Mouse (Mus musculus): ENCODE data around the gene Gabrb3. TPM values are rescaled to one million over a fixed set of nuclear protein-coding genes. Genes with fewer than 3 reads are reported as not detected.
A peak's percentile ranks its signal among the peaks of the same experiment; 100 is the strongest.

The Gabrb3 gene
- 29.5 and 54.0 TPM in 2 replicates for polyA plus RNA-seq (2012; rRNA removed)

- no peak for TF ChIP-seq CTCF (IDR thresholded peaks at IDR 0.05; ENCODE audit: borderline replicate concordance, extremely low read depth, insufficient read depth, insufficient read length)
- TF ChIP-seq POLR2A (IDR thresholded peaks at IDR 0.05; ENCODE audit: borderline replicate concordance, extremely low read depth, insufficient read depth, insufficient read length, poor library complexity, severe bottlenecking), result no peak
- no peak for DNase-seq (ENCODE audit: low read depth)
These were observed at the start of gene Gabrb3 for GRCm38 (mm10) chr7:57419392-57419791. Gabrb3 (plus strand) TSS chr7:57419692.

- TF ChIP-seq CTCF (IDR thresholded peaks at IDR 0.05; ENCODE audit: borderline replicate concordance, extremely low read depth, insufficient read depth, insufficient read length) (peak; percentile 69; the same call in 1 of the 2 replicates), POLR2A (IDR thresholded peaks at IDR 0.05; ENCODE audit: borderline replicate concordance, extremely low read depth, insufficient read depth, insufficient read length, poor library complexity, severe bottlenecking) (no peak)
- DNase-seq (ENCODE audit: low read depth), result peak; percentile 88
These were observed 35.4 kb upstream of the Gabrb3 start for GRCm38 (mm10) chr7:57384112-57384511.

GRCm38 (mm10) chr7:57386517-57387340 is 32.8 kb upstream of the Gabrb3 start, which contains the start of gene Gabrg3:
Gabrg3 (minus strand) TSS chr7:57387188.
- no peak for TF ChIP-seq POLR2A (IDR thresholded peaks at IDR 0.05; ENCODE audit: borderline replicate concordance, extremely low read depth, insufficient read depth, insufficient read length, poor library complexity, severe bottlenecking)
- TF ChIP-seq CTCF (IDR thresholded peaks at IDR 0.05; ENCODE audit: borderline replicate concordance, extremely low read depth, insufficient read depth, insufficient read length), result no peak
- peak; percentile 86 for DNase-seq (ENCODE audit: low read depth)

- DNase-seq (ENCODE audit: low read depth), result no peak
- TF ChIP-seq CTCF (IDR thresholded peaks at IDR 0.05; ENCODE audit: borderline replicate concordance, extremely low read depth, insufficient read depth, insufficient read length) (peak; percentile 29; the same call in 1 of the 2 replicates), POLR2A (IDR thresholded peaks at IDR 0.05; ENCODE audit: borderline replicate concordance, extremely low read depth, insufficient read depth, insufficient read length, poor library complexity, severe bottlenecking) (no peak)
These were observed 32.2 kb upstream of the Gabrb3 start for GRCm38 (mm10) chr7:57387341-57387654.

GRCm38 (mm10) chr7:57390046-57390445 is 29.4 kb upstream of the Gabrb3 start:
- peak; percentile 29 for DNase-seq (ENCODE audit: low read depth)
- no peak for TF ChIP-seq POLR2A (IDR thresholded peaks at IDR 0.05; ENCODE audit: borderline replicate concordance, extremely low read depth, insufficient read depth, insufficient read length, poor library complexity, severe bottlenecking)
- no peak for TF ChIP-seq CTCF (IDR thresholded peaks at IDR 0.05; ENCODE audit: borderline replicate concordance, extremely low read depth, insufficient read depth, insufficient read length)

GRCm38 (mm10) chr7:57393551-57393950 is 25.9 kb upstream of the Gabrb3 start:
- no peak for DNase-seq (ENCODE audit: low read depth)
- TF ChIP-seq CTCF (IDR thresholded peaks at IDR 0.05; ENCODE audit: borderline replicate concordance, extremely low read depth, insufficient read depth, insufficient read length), result no peak
- no peak for TF ChIP-seq POLR2A (IDR thresholded peaks at IDR 0.05; ENCODE audit: borderline replicate concordance, extremely low read depth, insufficient read depth, insufficient read length, poor library complexity, severe bottlenecking)

GRCm38 (mm10) chr7:57411163-57411562 is 8.3 kb upstream of the Gabrb3 start:
- no peak for TF ChIP-seq CTCF (IDR thresholded peaks at IDR 0.05; ENCODE audit: borderline replicate concordance, extremely low read depth, insufficient read depth, insufficient read length)
- TF ChIP-seq POLR2A (IDR thresholded peaks at IDR 0.05; ENCODE audit: borderline replicate concordance, extremely low read depth, insufficient read depth, insufficient read length, poor library complexity, severe bottlenecking), result no peak

GRCm38 (mm10) chr7:57412896-57413295 is 6.6 kb upstream of the Gabrb3 start:
- TF ChIP-seq CTCF (IDR thresholded peaks at IDR 0.05; ENCODE audit: borderline replicate concordance, extremely low read depth, insufficient read depth, insufficient read length) (no peak), POLR2A (IDR thresholded peaks at IDR 0.05; ENCODE audit: borderline replicate concordance, extremely low read depth, insufficient read depth, insufficient read length, poor library complexity, severe bottlenecking) (no peak)
- peak; percentile 7 for DNase-seq (ENCODE audit: low read depth)

More at GRCm38 (mm10) chr7:57411163-57411562, 8.3 kb upstream of the Gabrb3 start:
- DNase-seq (ENCODE audit: low read depth), result no peak

- TF ChIP-seq CTCF (IDR thresholded peaks at IDR 0.05; ENCODE audit: borderline replicate concordance, extremely low read depth, insufficient read depth, insufficient read length) (no peak), POLR2A (IDR thresholded peaks at IDR 0.05; ENCODE audit: borderline replicate concordance, extremely low read depth, insufficient read depth, insufficient read length, poor library complexity, severe bottlenecking) (no peak)
- DNase-seq (ENCODE audit: low read depth), result no peak
These were observed 1.6 kb downstream of the Gabrb3 start for GRCm38 (mm10) chr7:57421044-57421443.

GRCm38 (mm10) chr7:57422675-57423074 is 3.2 kb downstream of the Gabrb3 start:
- TF ChIP-seq CTCF (IDR thresholded peaks at IDR 0.05; ENCODE audit: borderline replicate concordance, extremely low read depth, insufficient read depth, insufficient read length) (no peak), POLR2A (IDR thresholded peaks at IDR 0.05; ENCODE audit: borderline replicate concordance, extremely low read depth, insufficient read depth, insufficient read length, poor library complexity, severe bottlenecking) (no peak)
- DNase-seq (ENCODE audit: low read depth), result no peak

GRCm38 (mm10) chr7:57448239-57448638 is 28.7 kb downstream of the Gabrb3 start:
- DNase-seq (ENCODE audit: low read depth), result peak; percentile 66
- TF ChIP-seq CTCF (IDR thresholded peaks at IDR 0.05; ENCODE audit: borderline replicate concordance, extremely low read depth, insufficient read depth, insufficient read length), result no peak

- no peak for TF ChIP-seq POLR2A (IDR thresholded peaks at IDR 0.05; ENCODE audit: borderline replicate concordance, extremely low read depth, insufficient read depth, insufficient read length, poor library complexity, severe bottlenecking)
- TF ChIP-seq CTCF (IDR thresholded peaks at IDR 0.05; ENCODE audit: borderline replicate concordance, extremely low read depth, insufficient read depth, insufficient read length), result peak; percentile 14; the same call in 1 of the 2 replicates
- no peak for DNase-seq (ENCODE audit: low read depth)
These were observed 40.9 kb downstream of the Gabrb3 start for GRCm38 (mm10) chr7:57460354-57460753.
